Mouse (Mus musculus) forebrain, embryonic 10.5 days (tissue): ENCODE data around the gene Rex1bd. TPM values are rescaled to one million over a fixed set of nuclear protein-coding genes. Genes with fewer than 3 reads are reported as not detected.

Experiments used
- DNase-seq: peaks from one replicate; pipeline ENCODE4 v3.0.0-alpha.2; 2017; ENCODE audit warnings: low spot score; ENCODE audit errors: extremely low spot score
- H3K27ac ChIP-seq: fragments of 300-500 bp; sonication (generic); 2 replicates; pipeline ENCODE4 v1.5.1; 2016; ENCODE audit warnings: mild to moderate bottlenecking
- H3K27me3 ChIP-seq: fragments of 300-500 bp; sonication (generic); 2 replicates; pipeline ENCODE4 v1.6.1; 2016; ENCODE audit warnings: mild to moderate bottlenecking; ENCODE audit not compliant: poor library complexity, severe bottlenecking
- H3K36me3 ChIP-seq: fragments of 300-500 bp; sonication (generic); replicated peaks from 2 replicates; pipeline ENCODE4 v1.6.1; 2016; ENCODE audit warnings: mild to moderate bottlenecking, moderate library complexity
- H3K4me1 ChIP-seq: fragments of 300-500 bp; sonication (generic); 2 replicates; pipeline ENCODE4 v1.6.1; 2016
- H3K4me3 ChIP-seq: fragments of 300-500 bp; sonication (generic); 2 replicates; pipeline ENCODE4 v1.5.1; 2016; ENCODE audit warnings: mild to moderate bottlenecking, moderate library complexity
- H3K9me3 ChIP-seq: fragments of 300-500 bp; sonication (generic); 2 replicates; pipeline ENCODE4 v1.6.1; 2016; ENCODE audit warnings: mild to moderate bottlenecking, moderate library complexity
- WGBS: fragments of 180-500 bp; shearing (Covaris S2); methylation state at CpG from one replicate; pipeline ENCODE4 v1.1.7; 2016; 5-methylcytosine and 5-hydroxymethylcytosine counted together
- polyA plus RNA-seq: library from polyadenylated mRNA; unstranded; fragments of >200 nt; fragmentation: Nextera tagmentation; extraction: Ambion mirVana; gene quantifications from 2 replicates; pipeline ENCODE4 v1.2.1, GENCODE M21; 2016

Rex1bd gene
- 126 and 136 TPM in 2 replicates for polyA plus RNA-seq

- H3K9me3 ChIP-seq, result no peaks in the 10 kb centered on the region
- 2% methylated on average over 40 of the region's 40 CpGs for WGBS
- DNase-seq, result peak; percentile 97
These were observed at the start of gene Rex1bd for GRCm38 (mm10) chr8:70506328-70507026. Gene Rex1bd (minus strand): TSS chr8:70506752.

GRCm38 (mm10) chr8:70555079-70555747 lies 48.7 kb upstream of the Rex1bd start:
- Histone ChIP-seq H3K4me3 (no peak overlapping the region), H3K4me1 (peaks cover 25% of the 10 kb centered on the region), H3K36me3 (peaks cover 4% of the 10 kb centered on the region; the same call in 1 of the 2 replicates), H3K27me3 (no peaks in the 10 kb centered on the region), H3K27ac (no peak overlapping the region), H3K9me3 (no peaks in the 10 kb centered on the region)
- WGBS, result 90% methylated on average over 4 of the region's 4 CpGs
- DNase-seq, result no peak

More at GRCm38 (mm10) chr8:70506328-70507026, at the start of gene Rex1bd:
- Histone ChIP-seq H3K4me1 (peaks cover 80% of the 10 kb centered on the region), H3K27ac (peak within 1 kb of the TSS; percentile 94), H3K4me3 (peak within 1 kb of the TSS; percentile 61), H3K27me3 (peaks cover 34% of the 10 kb centered on the region), H3K36me3 (peaks cover 38% of the 10 kb centered on the region)

GRCm38 (mm10) chr8:70553740-70554139 lies 47.2 kb upstream of the Rex1bd start:
- no peaks in the 10 kb centered on the region for H3K27me3 ChIP-seq
- no peaks in the 10 kb centered on the region for H3K9me3 ChIP-seq
- H3K36me3 ChIP-seq, result peaks cover 4% of the 10 kb centered on the region; the same call in 1 of the 2 replicates
- H3K4me1 ChIP-seq, result peaks cover 19% of the 10 kb centered on the region
- no peak overlapping the region for H3K4me3 ChIP-seq
- no peak overlapping the region for H3K27ac ChIP-seq
- DNase-seq, result no peak

DNA sequence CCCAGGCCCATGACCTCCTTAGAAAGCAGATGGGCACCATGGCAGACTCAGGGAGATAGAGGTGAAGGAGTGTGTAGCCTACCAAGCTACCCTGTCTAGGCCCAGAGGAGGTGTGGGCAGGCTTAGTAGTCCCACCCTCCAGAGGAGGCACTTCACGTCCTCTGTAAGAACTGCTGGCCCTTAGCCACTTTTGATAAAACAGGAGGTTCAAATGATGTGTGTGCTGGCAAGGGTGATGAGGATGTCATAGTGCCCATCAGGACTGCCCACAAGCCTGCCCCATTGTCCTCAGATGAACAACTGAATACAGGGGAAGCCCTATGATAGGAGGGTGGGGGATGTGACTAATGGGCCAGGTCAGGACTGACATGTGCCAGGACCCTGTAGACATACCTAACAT lies 46.3 kb upstream of the Rex1bd start:
- no peak overlapping the region for H3K27ac ChIP-seq
- no peak for DNase-seq
- H3K36me3 ChIP-seq, result peaks cover 4% of the 10 kb centered on the region; the same call in 1 of the 2 replicates
- H3K4me1 ChIP-seq, result peaks cover 12% of the 10 kb centered on the region
- H3K4me3 ChIP-seq, result no peak overlapping the region
- H3K27me3 ChIP-seq, result no peaks in the 10 kb centered on the region
- WGBS, result 79% methylated on average over 1 of the region's 1 CpGs
- H3K9me3 ChIP-seq, result no peaks in the 10 kb centered on the region

GRCm38 (mm10) chr8:70551558-70552161 lies 45.1 kb upstream of the Rex1bd start:
- H3K9me3 ChIP-seq, result no peaks in the 10 kb centered on the region
- WGBS, result 74% methylated on average over 3 of the region's 3 CpGs
- peaks cover 12% of the 10 kb centered on the region for H3K4me1 ChIP-seq
- no peak overlapping the region for H3K27ac ChIP-seq
- no peak for DNase-seq
- peaks cover 4% of the 10 kb centered on the region; the same call in 1 of the 2 replicates for H3K36me3 ChIP-seq
- no peak overlapping the region for H3K4me3 ChIP-seq
- no peaks in the 10 kb centered on the region for H3K27me3 ChIP-seq

GRCm38 (mm10) chr8:70549412-70550184 lies 43.0 kb upstream of the Rex1bd start:
- Histone ChIP-seq H3K27ac (no peak overlapping the region), H3K27me3 (no peaks in the 10 kb centered on the region), H3K4me1 (peaks cover 12% of the 10 kb centered on the region), H3K4me3 (no peak overlapping the region), H3K9me3 (no peaks in the 10 kb centered on the region), H3K36me3 (peaks cover 3% of the 10 kb centered on the region; the same call in 1 of the 2 replicates)
- DNase-seq, result no peak
- WGBS, result 95% methylated on average over 10 of the region's 10 CpGs

DNA sequence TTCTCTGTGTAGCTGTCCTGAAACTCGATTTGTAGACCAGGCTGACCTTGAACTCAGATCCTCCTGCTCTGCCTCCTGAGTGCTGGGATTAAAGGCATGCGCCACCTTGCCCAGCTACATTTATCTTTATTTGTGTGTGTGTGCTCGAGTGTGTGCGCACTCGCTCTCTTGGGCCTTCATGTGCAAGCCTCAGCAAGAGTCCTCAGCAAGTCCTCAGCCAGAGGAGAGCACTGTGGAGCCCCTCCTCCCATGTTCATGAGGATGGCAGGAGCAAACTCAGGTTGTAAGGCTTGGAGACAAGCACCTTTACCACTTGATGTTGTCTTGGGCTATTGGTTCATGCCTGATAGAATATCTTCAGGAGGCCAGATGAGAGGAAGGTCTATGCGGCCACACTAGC lies 41.2 kb upstream of the Rex1bd start:
- Histone ChIP-seq H3K27ac (no peak overlapping the region), H3K27me3 (no peaks in the 10 kb centered on the region), H3K4me1 (peaks cover 19% of the 10 kb centered on the region), H3K4me3 (no peak overlapping the region), H3K36me3 (peaks cover 3% of the 10 kb centered on the region; the same call in 1 of the 2 replicates), H3K9me3 (no peaks in the 10 kb centered on the region)
- WGBS, result 93% methylated on average over 6 of the region's 6 CpGs
- DNase-seq, result no peak

- no peak overlapping the region for H3K27ac ChIP-seq
- H3K27me3 ChIP-seq, result no peaks in the 10 kb centered on the region
- H3K4me3 ChIP-seq, result no peak overlapping the region
- no peaks in the 10 kb centered on the region for H3K9me3 ChIP-seq
- peaks cover 3% of the 10 kb centered on the region; the same call in 1 of the 2 replicates for H3K36me3 ChIP-seq
- DNase-seq, result no peak
- 90% methylated on average over 4 of the region's 4 CpGs for WGBS
- H3K4me1 ChIP-seq, result peaks cover 17% of the 10 kb centered on the region
These were observed 39.9 kb upstream of the Rex1bd start for GRCm38 (mm10) chr8:70546412-70546811.

DNA sequence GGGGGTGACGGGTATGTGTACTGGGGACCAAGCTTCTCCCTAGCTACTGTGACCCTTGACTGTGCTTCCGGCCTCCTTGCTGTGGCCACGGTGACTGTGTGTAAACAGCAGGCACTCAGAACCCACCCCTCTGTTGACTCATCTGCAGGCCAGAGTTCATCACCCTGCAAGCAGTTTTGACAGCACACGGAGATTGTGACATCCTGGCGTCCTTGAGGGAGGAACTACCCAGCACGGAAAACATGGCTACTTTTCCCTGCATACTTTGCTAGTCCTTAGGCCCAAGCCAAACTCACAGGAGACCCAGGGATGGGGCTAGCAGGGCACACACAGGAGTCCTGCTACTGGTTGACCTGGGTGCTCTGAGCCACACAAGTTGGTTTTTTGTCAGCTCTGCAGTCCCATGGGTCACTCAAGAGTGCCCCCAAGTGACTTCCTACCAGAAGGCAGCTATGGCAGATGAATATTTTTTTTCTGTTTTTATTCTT lies 37.7 kb upstream of the Rex1bd start:
- H3K4me1 ChIP-seq, result peaks cover 33% of the 10 kb centered on the region
- 81% methylated on average over 6 of the region's 6 CpGs for WGBS

GRCm38 (mm10) chr8:70541081-70541480 lies 34.5 kb upstream of the Rex1bd start:
- no peak overlapping the region for H3K27ac ChIP-seq
- WGBS, result 87% methylated on average over 5 of the region's 5 CpGs
- H3K36me3 ChIP-seq, result peaks cover 19% of the 10 kb centered on the region
- no peaks in the 10 kb centered on the region for H3K27me3 ChIP-seq
- peaks cover 44% of the 10 kb centered on the region for H3K4me1 ChIP-seq
- no peak for DNase-seq
- peak overlapping the region; percentile 88 for H3K4me3 ChIP-seq
- no peaks in the 10 kb centered on the region for H3K9me3 ChIP-seq

More for the DNA sequence above, 37.7 kb upstream of the Rex1bd start:
- no peak overlapping the region for H3K4me3 ChIP-seq
- no peak overlapping the region for H3K27ac ChIP-seq
- no peak for DNase-seq
- H3K36me3 ChIP-seq, result peaks cover 3% of the 10 kb centered on the region; the same call in 1 of the 2 replicates
- no peaks in the 10 kb centered on the region for H3K27me3 ChIP-seq
- H3K9me3 ChIP-seq, result no peaks in the 10 kb centered on the region

DNA sequence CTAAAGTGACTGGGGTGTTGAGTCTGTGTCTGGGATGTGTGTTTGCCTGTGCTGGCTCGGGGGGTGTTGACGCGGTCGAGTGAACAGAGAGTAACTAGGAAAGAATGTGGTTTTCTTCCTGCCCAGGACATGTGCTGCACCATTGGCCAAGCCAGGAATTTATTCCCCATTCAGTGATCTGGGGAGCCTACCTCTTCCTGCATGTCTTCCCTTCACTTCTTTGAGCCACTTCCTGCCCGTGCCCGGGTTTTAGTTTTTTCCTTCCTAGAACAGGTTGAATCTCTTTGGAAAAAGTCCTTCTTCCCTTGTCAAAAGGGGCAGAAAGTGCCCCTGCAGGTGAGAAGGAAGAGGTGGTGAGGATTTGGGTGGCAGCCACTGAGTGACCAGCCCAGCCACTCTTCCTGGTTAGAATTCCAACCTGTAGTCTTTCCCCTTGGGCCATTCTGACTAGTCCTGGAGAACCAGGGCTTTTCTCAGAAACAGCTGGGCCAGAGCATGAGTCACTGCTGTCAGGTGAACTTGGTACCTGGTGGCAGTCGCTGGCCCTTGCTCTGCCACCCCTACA lies 34.0 kb upstream of the Rex1bd start:
- no peak for DNase-seq
- Histone ChIP-seq H3K36me3 (peaks cover 24% of the 10 kb centered on the region), H3K27me3 (no peaks in the 10 kb centered on the region), H3K9me3 (no peaks in the 10 kb centered on the region), H3K27ac (peak overlapping the region; percentile 92), H3K4me1 (peaks cover 44% of the 10 kb centered on the region), H3K4me3 (peak overlapping the region; percentile 88)
- WGBS, result 62% methylated on average over 7 of the region's 7 CpGs

DNA sequence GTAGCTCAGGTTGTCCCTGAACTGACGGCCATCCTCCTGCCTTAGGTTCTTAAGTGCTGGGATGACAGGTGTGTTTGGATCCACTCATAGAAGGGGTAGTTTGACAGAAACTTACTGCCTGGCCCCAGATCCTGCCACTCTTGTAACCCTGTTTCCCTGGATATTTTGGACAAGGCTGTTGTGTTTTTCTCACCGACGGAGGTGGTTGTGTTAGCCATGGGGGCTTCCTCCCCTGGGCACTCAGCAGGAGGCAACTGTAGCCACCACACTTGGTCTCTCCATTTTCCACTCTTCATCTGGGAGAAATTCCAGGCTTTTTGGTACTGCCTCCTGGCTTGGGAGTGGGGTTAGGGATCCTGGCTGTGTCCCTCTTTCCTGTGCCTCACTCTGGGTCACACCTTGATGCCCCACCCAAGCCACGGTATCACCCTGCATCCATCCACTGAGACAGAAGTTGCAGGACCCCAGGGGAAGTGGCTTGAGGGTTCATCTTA lies 33.5 kb upstream of the Rex1bd start:
- peaks cover 26% of the 10 kb centered on the region for H3K36me3 ChIP-seq
- no peaks in the 10 kb centered on the region for H3K27me3 ChIP-seq
- DNase-seq, result no peak
- H3K27ac ChIP-seq, result peak overlapping the region; percentile 92
- peaks cover 44% of the 10 kb centered on the region for H3K4me1 ChIP-seq
- WGBS, result 18% methylated on average over 4 of the region's 4 CpGs
- peak overlapping the region; percentile 88 for H3K4me3 ChIP-seq
- H3K9me3 ChIP-seq, result no peaks in the 10 kb centered on the region
